20 mouse cellular contexts compared by ENCODE assay signal in the genomic region with DNA sequence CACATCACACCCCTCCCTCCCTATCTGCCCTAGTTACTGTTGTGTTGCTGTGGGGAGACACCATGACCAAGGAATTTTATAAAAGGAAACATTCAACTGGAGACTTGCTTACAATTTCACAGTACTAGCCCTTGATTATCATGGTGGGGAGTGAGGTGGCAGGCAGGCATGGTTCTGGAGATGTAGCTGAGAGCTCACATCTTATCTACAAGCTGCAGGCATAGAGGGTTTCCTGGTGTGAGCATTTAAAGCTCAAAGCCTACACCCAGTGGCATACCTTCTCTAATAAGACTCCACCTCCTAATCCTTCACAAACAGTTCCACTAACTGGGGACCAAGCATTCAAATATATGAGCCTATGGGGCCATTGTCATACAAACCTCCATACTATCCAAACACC. TPM values are rescaled to one million over a fixed set of nuclear protein-coding genes. Genes with fewer than 3 reads are reported as not detected.
DNase-seq lines count a peak whose midpoint lies in the region; ATAC-seq and TF ChIP-seq lines count a peak whose summit lies in the region.
"Had no signal": no experiment of that assay in that cellular context is flagged by ENCODE, and none has a peak within 500 bp of the region (broad histone marks: within the 10 kb centered on the region; RNA-seq: fewer than 3 reads in every experiment).

No protein-coding gene starts in this region.

- H3K9me3 ChIP-seq in liver, embryonic 14.5 days (ENCODE audit: control insufficient read depth, low read length), result no peaks in the 10 kb centered on the region
- no peaks in the 10 kb centered on the region for H3K9me3 ChIP-seq in kidney, embryonic 15.5 days (replicated peaks)
- H3K9me3 ChIP-seq: embryonic facial prominence, embryonic 12.5 days; forebrain, embryonic 13.5 days; heart, embryonic 12.5 days; hindbrain, embryonic 10.5 days; hindbrain, embryonic 15.5 days had no signal

- 0 out of 2 replicates have a peak, but pooled peaks have one; percentile 10 for TF ChIP-seq EP300 in liver, embryonic 14.5 days (IDR thresholded peaks at IDR 0.05; ENCODE audit: low read depth)

- no peak for TF ChIP-seq CTCF in liver, embryonic 14.5 days (IDR thresholded peaks at IDR 0.05; ENCODE audit: low read depth)

- H3K27ac ChIP-seq in liver, embryonic 14.5 days, result no peak overlapping the region
- no peak overlapping the region for H3K27ac ChIP-seq in kidney, embryonic 15.5 days
- H3K27ac ChIP-seq: embryonic facial prominence, embryonic 12.5 days; forebrain, embryonic 13.5 days; heart, adult 2 months; hindbrain, embryonic 10.5 days; hindbrain, embryonic 15.5 days had no signal

- H3K4me3 ChIP-seq in liver, embryonic 14.5 days (ENCODE audit: insufficient read depth in 1 of 2, low read depth in 2 of 2, low read length in 2 of 2), result no peak overlapping the region
- H3K4me3 ChIP-seq in kidney, embryonic 15.5 days (replicated peaks), result no peak overlapping the region
- H3K4me3 ChIP-seq: embryonic facial prominence, embryonic 12.5 days; forebrain, embryonic 13.5 days; heart, adult 2 months; heart, embryonic 12.5 days; hindbrain, embryonic 10.5 days; hindbrain, embryonic 15.5 days had no signal

- H3K36me3 ChIP-seq in liver, embryonic 14.5 days (replicated peaks; ENCODE audit: control insufficient read depth, insufficient read depth, low read depth), result no peaks in the 10 kb centered on the region
- no peaks in the 10 kb centered on the region for H3K36me3 ChIP-seq in kidney, embryonic 15.5 days
- H3K36me3 ChIP-seq: embryonic facial prominence, embryonic 12.5 days; heart, embryonic 12.5 days; hindbrain, embryonic 15.5 days had no signal

- no peaks in the 10 kb centered on the region for H3K27me3 ChIP-seq in liver, embryonic 14.5 days (ENCODE audit: control insufficient read depth, insufficient read depth, low read length)
- 0 out of 2 replicates have a peak, but pooled peaks cover 8% of the 10 kb centered on the region for H3K27me3 ChIP-seq in kidney, embryonic 15.5 days
- H3K27me3 ChIP-seq: CH12.LX; embryonic facial prominence, embryonic 12.5 days; forebrain, embryonic 13.5 days; heart, embryonic 12.5 days; hindbrain, embryonic 15.5 days had no signal

- peak; percentile 4 for DNase-seq in c-Kit-positive CD71-positive TER-119-negative erythroid progenitor cells, embryonic 14.5 days (ENCODE audit: low read depth)
- peak in 1 of 3 experiments; percentile 4 for DNase-seq in liver, embryonic 14.5 days (ENCODE audit: low read depth in 3 of 3, low spot score in 3 of 3)
- no peak for DNase-seq in thymus, postnatal 4 days
- no peak for DNase-seq in urinary bladder, postnatal 10 days (ENCODE audit: low spot score)
- DNase-seq: adrenal gland, adult 2 months; adrenal gland, postnatal 36 days; cerebellum, adult 2 months; cerebellum, postnatal 14 days; forebrain, postnatal 0 days; gastrocnemius, postnatal 14 days; heart, adult 2 months had no signal

- H3K9ac ChIP-seq in liver, embryonic 14.5 days (replicated peaks), result no peak overlapping the region
- H3K9ac ChIP-seq in kidney, embryonic 15.5 days, result no peak overlapping the region
- H3K9ac ChIP-seq: embryonic facial prominence, embryonic 12.5 days; forebrain, embryonic 13.5 days; forebrain, postnatal 0 days; heart, embryonic 12.5 days; hindbrain, embryonic 15.5 days had no signal

- no peak overlapping the region for H3K4me2 ChIP-seq in liver, embryonic 14.5 days (ENCODE audit: low read depth)
- H3K4me2 ChIP-seq in kidney, embryonic 15.5 days, result no peak overlapping the region
- H3K4me2 ChIP-seq: embryonic facial prominence, embryonic 12.5 days; forebrain, embryonic 13.5 days; heart, embryonic 12.5 days; hindbrain, embryonic 15.5 days had no signal

- ATAC-seq in erythroblast, adult 5-6 weeks (replicated peaks; ENCODE audit: low FRiP score, poor library complexity, severe bottlenecking), result peak; percentile 84
- peak; percentile 75; the same call in 1 of the 2 replicates for ATAC-seq in liver, embryonic 14.5 days (ENCODE audit: insufficient read depth)
- ATAC-seq in megakaryocyte progenitor cell, adult 5-6 weeks (replicated peaks; ENCODE audit: poor library complexity), result peak; percentile 77
- no peak for ATAC-seq in kidney, embryonic 15.5 days (replicated peaks; ENCODE audit: low FRiP score)
- ATAC-seq: forebrain, embryonic 13.5 days; forebrain, postnatal 0 days had no signal

- H3K4me1 ChIP-seq in liver, embryonic 14.5 days (replicated peaks; ENCODE audit: control insufficient read depth in 2 of 2, insufficient read depth in 2 of 2, low read length in 1 of 2), result no peaks in the 10 kb centered on the region
- no peaks in the 10 kb centered on the region for H3K4me1 ChIP-seq in kidney, embryonic 15.5 days
- H3K4me1 ChIP-seq: embryonic facial prominence, embryonic 12.5 days; forebrain, embryonic 13.5 days; heart, embryonic 12.5 days; hindbrain, embryonic 10.5 days; hindbrain, embryonic 15.5 days had no signal

RNA-seq across cellular contexts. Expression of gene Gemin8, which starts 26.1 kb away (rescaled TPM):
- total RNA-seq in erythroblast, adult 5-6 weeks (2015; ENCODE audit: low replicate concordance), result 0.42 and 11.7 TPM in 2 replicates
- 2.2 TPM in 2 replicates for total RNA-seq in erythroblast, adult 5-6 weeks (2017; ENCODE audit: low replicate concordance)
- polyA plus RNA-seq in liver, embryonic 14.5 days (2012; rRNA removed), result 5.2 and 5.8 TPM in 2 replicates
- polyA plus RNA-seq in liver, embryonic 14.5 days (2014; fragmentation: Nextera tagmentation; extraction: Ambion mirVana), result 6.4 and 7.0 TPM in 2 replicates
- total RNA-seq in megakaryocyte progenitor cell, adult 5-6 weeks (2015), result 18.8 and 20.0 TPM in 2 replicates
- 10.4 and 11.9 TPM in 2 replicates for total RNA-seq in megakaryocyte progenitor cell, adult 5-6 weeks (2017)
- polyA plus RNA-seq in kidney, embryonic 15.5 days (2015; fragmentation: Nextera tagmentation; extraction: Ambion mirVana), result 12.2 and 15.6 TPM in 2 replicates

RNA-seq across cellular contexts. Expression of gene Gpm6b, which starts 42.4 kb away (rescaled TPM):
- total RNA-seq in erythroblast, adult 5-6 weeks (2015; ENCODE audit: low replicate concordance), result not detected in 2 replicates
- total RNA-seq in erythroblast, adult 5-6 weeks (2017; ENCODE audit: low replicate concordance), result 0.09 TPM in 1 of 2 replicates, not detected in the other
- 0.93 and 1.1 TPM in 2 replicates for polyA plus RNA-seq in liver, embryonic 14.5 days (2012; rRNA removed)
- 1.5 and 1.7 TPM in 2 replicates for polyA plus RNA-seq in liver, embryonic 14.5 days (2014; fragmentation: Nextera tagmentation; extraction: Ambion mirVana)
- total RNA-seq in megakaryocyte progenitor cell, adult 5-6 weeks (2015), result 0.10 and 0.25 TPM in 2 replicates
- total RNA-seq in megakaryocyte progenitor cell, adult 5-6 weeks (2017), result 0.20 TPM in 1 of 2 replicates, not detected in the other
- 21.1 and 24.1 TPM in 2 replicates for polyA plus RNA-seq in kidney, embryonic 15.5 days (2015; fragmentation: Nextera tagmentation; extraction: Ambion mirVana)
